Mouse (Mus musculus) frontal cortex, postnatal 10 days (tissue): ENCODE results near the gene Col9a3.
A peak's percentile ranks its signal among the peaks of the same experiment; 100 is the strongest.

ENCODE experiments used
- DNase-seq, 2 experiments: peaks; one replicate each; pipeline ENCODE4 v3.0.0; 2022; ENCODE audit warnings: low spot score in 2 of 2, mixed read lengths in 1 of 2

Col9a3 gene

GRCm38 (mm10) chr2:180641576-180642554, 44.3 kb downstream of the Col9a3 start:
- no peak for DNase-seq

GRCm38 (mm10) chr2:180642555-180643260, 45.1 kb downstream of the Col9a3 start, which contains the start of gene Tcfl5:
Gene Tcfl5, minus strand, starts transcription at chr2:180642708.
- no peak for DNase-seq

- DNase-seq = no peak
Observed at GRCm38 (mm10) chr2:180643626-180644025, 46.0 kb downstream of the Col9a3 start.

GRCm38 (mm10) chr2:180646841-180647240, 49.3 kb downstream of the Col9a3 start:
- DNase-seq = no peak

- no peak for DNase-seq
Observed at GRCm38 (mm10) chr2:180654666-180655065, 57.1 kb downstream of the Col9a3 start.

GRCm38 (mm10) chr2:180655150-180655549, 57.6 kb downstream of the Col9a3 start:
- no peak for DNase-seq

GRCm38 (mm10) chr2:180657394-180658013, 59.9 kb downstream of the Col9a3 start:
- DNase-seq = peak; percentile 55 to 73

GRCm38 (mm10) chr2:180658381-180658780, 60.8 kb downstream of the Col9a3 start:
- no peak for DNase-seq

GRCm38 (mm10) chr2:180659353-180660150, 62.0 kb downstream of the Col9a3 start:
- DNase-seq = no peak

- no peak for DNase-seq
Observed at GRCm38 (mm10) chr2:180660521-180660920, 62.9 kb downstream of the Col9a3 start.

- DNase-seq = no peak
Observed at GRCm38 (mm10) chr2:180662008-180662407, 64.4 kb downstream of the Col9a3 start.
